Mouse (Mus musculus): ENCODE measurements around the gene Ttc38. TPM values are rescaled to one million over a fixed set of nuclear protein-coding genes. Genes with fewer than 3 reads are reported as not detected.

Gene Ttc38
- polyA plus RNA-seq, 1 experiment from 2014 or later = 8.6 TPM

DNA sequence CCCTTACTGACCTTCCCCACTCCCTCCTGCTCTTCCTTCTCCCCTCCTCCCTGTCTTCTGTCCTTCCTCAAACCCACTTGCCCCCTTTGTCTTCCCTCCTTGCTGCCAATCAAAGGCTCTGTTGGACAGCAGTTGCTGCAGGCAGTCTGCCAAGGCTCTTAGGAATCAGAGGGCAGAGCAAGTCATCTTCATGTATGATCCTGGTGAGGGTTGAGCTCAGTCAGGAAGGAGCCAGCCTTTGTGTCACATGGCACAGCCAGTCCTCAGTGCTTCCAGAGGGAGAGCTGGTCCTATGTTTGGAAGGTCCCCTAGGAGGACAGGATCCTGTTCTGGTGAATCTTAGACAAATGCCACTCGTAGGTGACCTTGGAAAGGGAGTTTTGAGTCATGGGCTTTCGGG, 29.2 kb upstream of the Ttc38 start:
- Histone ChIP-seq H3K4me3 (replicated peaks) (no peak overlapping the region), H3K4me2 (no peak overlapping the region), H3K9me3 (replicated peaks) (no peaks in the 10 kb centered on the region), H3K36me3 (replicated peaks) (peaks cover 14% of the 10 kb centered on the region; the same call in 1 of the 2 replicates), H3K9ac (no peak overlapping the region), H3K4me1 (replicated peaks) (no peaks in the 10 kb centered on the region), H3K27me3 (no peaks in the 10 kb centered on the region), H3K27ac (replicated peaks) (no peak overlapping the region)
- 54% methylated on average over 2 of the region's 2 CpGs for WGBS (ENCODE audit: insufficient replicate concordance)
- no peak for ATAC-seq (ENCODE audit: insufficient read depth)

DNA sequence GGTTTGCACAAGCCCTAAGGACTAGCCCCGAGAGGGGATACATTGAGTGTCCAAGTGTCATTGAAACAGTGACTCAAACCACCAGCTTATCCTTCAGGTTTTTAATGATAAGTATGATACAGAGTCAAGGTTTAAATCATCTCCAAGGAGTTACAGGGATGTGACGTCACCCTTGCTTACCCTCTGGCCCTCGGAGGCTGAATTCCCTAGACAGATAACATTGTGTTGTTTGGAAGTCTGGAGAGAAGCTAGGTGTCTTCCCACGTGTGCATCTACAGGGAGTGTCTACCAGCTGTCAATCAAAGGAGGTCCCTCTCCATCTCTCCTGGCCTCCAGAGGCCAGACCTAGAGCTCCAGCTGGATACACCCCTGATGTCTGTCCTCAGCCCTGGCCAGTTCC, 25.2 kb upstream of the Ttc38 start:
- no peaks in the 10 kb centered on the region for H3K36me3 ChIP-seq (replicated peaks)
- H3K9ac ChIP-seq = no peak overlapping the region
- ATAC-seq (ENCODE audit: insufficient read depth) = no peak
- no peaks in the 10 kb centered on the region for H3K27me3 ChIP-seq
- H3K4me3 ChIP-seq (replicated peaks) = no peak overlapping the region
- peaks cover 24% of the 10 kb centered on the region for H3K4me1 ChIP-seq (replicated peaks)
- WGBS (ENCODE audit: insufficient replicate concordance) = 61% methylated on average over 4 of the region's 4 CpGs
- H3K27ac ChIP-seq (replicated peaks) = no peak overlapping the region
- H3K9me3 ChIP-seq (replicated peaks) = no peaks in the 10 kb centered on the region
- no peak overlapping the region for H3K4me2 ChIP-seq

- no peak overlapping the region for H3K4me2 ChIP-seq
- no peak overlapping the region for H3K4me3 ChIP-seq (replicated peaks)
- peaks cover 29% of the 10 kb centered on the region for H3K4me1 ChIP-seq (replicated peaks)
- no peak overlapping the region for H3K9ac ChIP-seq
- no peaks in the 10 kb centered on the region for H3K36me3 ChIP-seq (replicated peaks)
- H3K27me3 ChIP-seq = no peaks in the 10 kb centered on the region
- no peak for ATAC-seq (ENCODE audit: insufficient read depth)
- WGBS (ENCODE audit: insufficient replicate concordance) = 55% methylated on average over 4 of the region's 4 CpGs
- H3K9me3 ChIP-seq (replicated peaks) = no peaks in the 10 kb centered on the region
- H3K27ac ChIP-seq (replicated peaks) = no peak overlapping the region
Observed at GRCm38 (mm10) chr15:85807404-85807803, 24.7 kb upstream of the Ttc38 start.

- Histone ChIP-seq H3K27me3 (no peaks in the 10 kb centered on the region), H3K4me1 (replicated peaks) (peaks cover 34% of the 10 kb centered on the region), H3K4me2 (no peak overlapping the region), H3K9ac (no peak overlapping the region), H3K9me3 (replicated peaks) (no peaks in the 10 kb centered on the region), H3K36me3 (replicated peaks) (no peaks in the 10 kb centered on the region), H3K27ac (replicated peaks) (no peak overlapping the region), H3K4me3 (replicated peaks) (no peak overlapping the region)
- 54% methylated on average over 6 of the region's 6 CpGs for WGBS (ENCODE audit: insufficient replicate concordance)
- no peak for ATAC-seq (ENCODE audit: insufficient read depth)
Observed at GRCm38 (mm10) chr15:85808031-85808430, 24.1 kb upstream of the Ttc38 start.

DNA sequence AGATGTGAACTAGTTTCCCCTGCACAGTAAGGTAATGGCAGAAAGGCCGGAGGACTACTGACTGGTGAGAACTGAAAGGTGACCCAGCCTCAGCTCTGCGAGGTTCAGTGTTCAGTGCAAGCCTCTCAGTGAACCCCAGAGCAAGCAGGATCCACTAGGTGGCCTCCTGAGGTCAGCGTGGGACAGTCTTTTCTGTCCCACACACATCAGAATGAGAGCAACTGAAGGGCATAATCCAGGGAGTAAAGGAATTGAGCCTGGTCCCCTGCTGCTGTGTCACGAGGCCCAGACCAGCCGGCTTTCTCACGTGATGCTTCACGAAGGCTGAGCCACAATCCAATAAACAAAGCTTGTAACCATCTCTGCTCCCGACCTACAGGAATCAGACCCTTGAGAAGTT, 23.7 kb upstream of the Ttc38 start:
- no peak overlapping the region for H3K4me3 ChIP-seq (replicated peaks)
- 68% methylated on average over 8 of the region's 8 CpGs for WGBS (ENCODE audit: insufficient replicate concordance)

GRCm38 (mm10) chr15:85809091-85809490, 23.0 kb upstream of the Ttc38 start:
- H3K9me3 ChIP-seq (replicated peaks) = no peaks in the 10 kb centered on the region
- no peak overlapping the region for H3K9ac ChIP-seq
- peaks cover 43% of the 10 kb centered on the region for H3K4me1 ChIP-seq (replicated peaks)
- no peak for ATAC-seq (ENCODE audit: insufficient read depth)
- no peak overlapping the region for H3K4me3 ChIP-seq (replicated peaks)
- no peak overlapping the region for H3K27ac ChIP-seq (replicated peaks)
- no peaks in the 10 kb centered on the region for H3K27me3 ChIP-seq
- WGBS (ENCODE audit: insufficient replicate concordance) = 60% methylated on average over 12 of the region's 12 CpGs
- H3K4me2 ChIP-seq = no peak overlapping the region
- no peaks in the 10 kb centered on the region for H3K36me3 ChIP-seq (replicated peaks)

More for the DNA sequence above, 23.7 kb upstream of the Ttc38 start:
- H3K27ac ChIP-seq (replicated peaks) = no peak overlapping the region
- H3K9ac ChIP-seq = no peak overlapping the region
- H3K4me2 ChIP-seq = no peak overlapping the region
- no peaks in the 10 kb centered on the region for H3K27me3 ChIP-seq
- ATAC-seq (ENCODE audit: insufficient read depth) = no peak
- no peaks in the 10 kb centered on the region for H3K9me3 ChIP-seq (replicated peaks)
- peaks cover 38% of the 10 kb centered on the region for H3K4me1 ChIP-seq (replicated peaks)
- no peaks in the 10 kb centered on the region for H3K36me3 ChIP-seq (replicated peaks)

DNA sequence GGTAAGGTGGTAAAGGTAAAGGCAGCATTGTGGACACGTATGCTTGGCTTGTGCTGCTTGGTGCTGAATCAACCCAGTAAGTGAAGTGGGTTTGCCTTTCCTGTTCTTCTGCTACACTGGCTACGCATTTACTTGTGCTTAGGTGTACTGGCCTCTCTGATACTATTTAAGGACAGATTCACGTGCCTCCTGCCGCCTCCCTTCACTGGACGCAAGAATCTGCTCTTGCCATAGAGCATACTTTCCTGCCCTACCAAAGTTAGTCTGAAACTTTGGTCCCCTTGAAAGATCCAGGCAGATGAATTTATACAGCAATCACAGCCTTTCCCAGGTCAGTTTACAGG, 21.7 kb upstream of the Ttc38 start:
- Histone ChIP-seq H3K9ac (peak overlapping the region; percentile 87), H3K4me2 (peak overlapping the region; percentile 92), H3K4me3 (replicated peaks) (peak overlapping the region; percentile 83), H3K36me3 (replicated peaks) (no peaks in the 10 kb centered on the region), H3K9me3 (replicated peaks) (no peaks in the 10 kb centered on the region), H3K27ac (replicated peaks) (peak overlapping the region; percentile 92), H3K27me3 (no peaks in the 10 kb centered on the region), H3K4me1 (replicated peaks) (peaks cover 43% of the 10 kb centered on the region)
- ATAC-seq (ENCODE audit: insufficient read depth) = no peak
- WGBS (ENCODE audit: insufficient replicate concordance) = 69% methylated on average over 5 of the region's 5 CpGs

DNA sequence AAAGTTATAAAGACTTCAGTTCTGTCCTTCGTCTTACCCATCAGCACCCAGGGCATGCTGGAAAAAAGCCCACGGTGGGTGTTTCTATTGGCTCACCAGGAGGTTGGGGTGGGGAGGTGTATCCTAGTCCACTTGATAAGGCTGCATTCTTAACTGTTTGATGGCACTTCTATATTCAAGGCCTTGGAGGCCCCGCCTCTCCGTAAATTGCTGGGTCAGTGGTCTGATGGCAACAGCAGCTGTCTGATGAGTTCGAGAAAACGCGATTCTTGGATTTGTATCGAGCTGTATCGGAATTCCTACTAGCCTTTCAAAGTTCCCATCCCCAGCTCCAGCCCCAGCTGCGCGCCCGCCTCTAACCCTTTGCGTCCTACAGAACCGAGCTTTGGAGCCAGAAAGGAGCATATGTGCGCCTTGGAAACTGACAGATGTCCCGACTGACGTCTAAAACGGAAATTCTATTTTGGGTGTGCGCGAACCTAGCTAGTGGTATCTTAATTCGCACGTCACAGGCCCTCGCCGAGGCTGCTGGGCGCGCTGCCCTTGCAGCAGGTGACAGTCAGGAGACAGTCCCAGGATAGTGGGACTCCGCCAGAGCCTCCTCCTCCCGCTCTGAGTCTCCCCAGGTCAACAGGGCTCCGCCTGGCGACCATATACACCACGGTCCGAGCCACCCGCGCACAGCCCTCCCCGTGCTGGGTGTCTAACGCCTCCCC, 21.1 kb upstream of the Ttc38 start:
- peak overlapping the region; percentile 87 for H3K9ac ChIP-seq

GRCm38 (mm10) chr15:85811535-85812277, 20.4 kb upstream of the Ttc38 start, which contains the start of gene Cdpf1:
Cdpf1 (minus strand) TSS chr15:85811697.
- peak; percentile 91 for ATAC-seq (ENCODE audit: insufficient read depth)
- H3K9ac ChIP-seq = peak within 1 kb of the TSS; percentile 87
- H3K4me3 ChIP-seq (replicated peaks) = peak within 1 kb of the TSS; percentile 83
- H3K9me3 ChIP-seq (replicated peaks) = no peaks in the 10 kb centered on the region
- H3K4me2 ChIP-seq = peak within 1 kb of the TSS; percentile 92
- peaks cover 1% of the 10 kb centered on the region; the same call in 1 of the 2 replicates for H3K27me3 ChIP-seq
- peaks cover 43% of the 10 kb centered on the region for H3K4me1 ChIP-seq (replicated peaks)
- H3K36me3 ChIP-seq (replicated peaks) = no peaks in the 10 kb centered on the region
- H3K27ac ChIP-seq (replicated peaks) = peak within 1 kb of the TSS; percentile 92
- 2% methylated on average over 36 of the region's 36 CpGs for WGBS (ENCODE audit: insufficient replicate concordance)

More for the DNA sequence above, 21.1 kb upstream of the Ttc38 start:
- H3K36me3 ChIP-seq (replicated peaks) = no peaks in the 10 kb centered on the region
- peaks cover 43% of the 10 kb centered on the region for H3K4me1 ChIP-seq (replicated peaks)
- H3K27me3 ChIP-seq = no peaks in the 10 kb centered on the region
- H3K9me3 ChIP-seq (replicated peaks) = no peaks in the 10 kb centered on the region
- ATAC-seq (ENCODE audit: insufficient read depth) = peak; percentile 86
- H3K4me3 ChIP-seq (replicated peaks) = peak overlapping the region; percentile 83
- WGBS (ENCODE audit: insufficient replicate concordance) = 1% methylated on average over 36 of the region's 36 CpGs
- H3K4me2 ChIP-seq = peak overlapping the region; percentile 92
- H3K27ac ChIP-seq (replicated peaks) = peak overlapping the region; percentile 92

DNA sequence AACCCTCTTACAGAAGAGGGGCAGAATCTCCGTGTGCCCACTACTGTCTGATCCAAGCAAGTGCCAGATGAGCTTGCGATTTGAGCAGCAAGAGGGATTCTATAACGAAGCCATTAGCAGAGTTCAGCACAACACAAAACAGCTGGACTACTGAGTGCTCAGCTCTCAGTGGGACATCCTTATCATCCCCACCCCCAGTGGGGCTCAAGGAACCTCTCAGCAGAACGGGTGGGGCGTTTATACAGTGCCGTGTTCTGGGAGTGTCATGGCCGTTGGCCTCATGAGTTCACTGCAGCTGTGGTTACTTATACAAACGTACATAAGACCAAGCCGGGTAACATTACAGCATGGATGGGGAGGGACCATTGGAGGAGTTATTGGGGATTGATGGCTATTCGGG, 18.7 kb upstream of the Ttc38 start:
- WGBS (ENCODE audit: insufficient replicate concordance) = 40% methylated on average over 10 of the region's 10 CpGs
- no peak overlapping the region for H3K27ac ChIP-seq (replicated peaks)
- H3K4me2 ChIP-seq = peak overlapping the region; percentile 14; the same call in 1 of the 2 replicates
- peaks cover 3% of the 10 kb centered on the region; the same call in 1 of the 2 replicates for H3K9me3 ChIP-seq (replicated peaks)
- H3K4me3 ChIP-seq (replicated peaks) = no peak overlapping the region
- peaks cover 43% of the 10 kb centered on the region for H3K4me1 ChIP-seq (replicated peaks)
- no peaks in the 10 kb centered on the region for H3K36me3 ChIP-seq (replicated peaks)
- no peak overlapping the region for H3K9ac ChIP-seq
- ATAC-seq (ENCODE audit: insufficient read depth) = no peak
- peaks cover 4% of the 10 kb centered on the region; the same call in 1 of the 2 replicates for H3K27me3 ChIP-seq

DNA sequence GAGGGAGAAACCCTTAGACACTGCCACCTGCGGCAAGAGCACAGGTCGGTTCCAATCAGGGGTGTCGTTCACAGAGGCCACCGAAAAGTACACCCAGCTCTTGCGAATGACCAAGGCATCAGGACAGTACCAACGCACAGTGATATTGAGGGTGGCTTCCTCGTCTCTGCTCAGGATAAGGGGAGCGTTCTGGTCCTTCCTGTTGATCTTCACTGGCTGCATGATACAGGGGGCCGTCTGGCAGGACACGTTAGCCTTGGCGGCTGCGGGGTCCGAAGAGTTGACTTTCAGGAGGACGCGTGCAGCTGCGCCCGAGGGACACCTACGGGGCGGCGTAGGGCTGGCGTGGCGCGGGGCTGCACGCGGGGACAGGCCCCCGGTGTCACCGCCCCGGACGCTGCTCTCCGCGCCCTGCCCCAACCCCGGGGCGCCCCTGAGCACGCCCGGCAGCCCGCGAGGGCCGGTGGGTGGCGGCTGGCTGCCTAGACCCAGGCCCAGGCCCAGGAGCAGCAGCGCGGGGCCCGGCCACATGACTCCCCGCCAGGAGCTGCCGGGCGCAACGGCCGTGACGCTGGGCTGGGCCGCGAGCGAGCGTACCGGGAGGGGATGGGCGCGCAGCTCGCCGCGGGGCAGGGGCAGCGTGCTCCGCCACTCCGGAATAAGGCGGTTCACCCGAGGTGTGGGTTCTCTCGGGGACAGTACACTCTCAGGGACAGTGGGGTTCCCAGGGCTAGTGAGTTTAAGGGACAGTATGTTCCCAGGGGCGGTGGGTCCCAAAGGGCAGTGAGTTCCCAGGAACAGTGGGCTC, 10.7 kb upstream of the Ttc38 start, which contains the start of gene Pkdrej:
Pkdrej (minus strand) TSS at position 532 of the 808 bp plus-strand sequence.
- H3K27me3 ChIP-seq = peaks cover 48% of the 10 kb centered on the region
- ATAC-seq (ENCODE audit: insufficient read depth) = peak; percentile 70
- peak within 1 kb of the TSS; percentile 53 for H3K4me3 ChIP-seq (replicated peaks)
- peaks cover 3% of the 10 kb centered on the region; the same call in 1 of the 2 replicates for H3K9me3 ChIP-seq (replicated peaks)
- H3K27ac ChIP-seq (replicated peaks) = no peak within 1 kb of the TSS
- peaks cover 14% of the 10 kb centered on the region for H3K4me1 ChIP-seq (replicated peaks)
- H3K9ac ChIP-seq = peak within 1 kb of the TSS; percentile 46; the same call in 1 of the 2 replicates
- peak within 1 kb of the TSS; percentile 81 for H3K4me2 ChIP-seq
- WGBS (ENCODE audit: insufficient replicate concordance) = 1% methylated on average over 65 of the region's 65 CpGs
- no peaks in the 10 kb centered on the region for H3K36me3 ChIP-seq (replicated peaks)
